Mouse (Mus musculus): ENCODE measurements around the gene Tfap2c.

DNA sequence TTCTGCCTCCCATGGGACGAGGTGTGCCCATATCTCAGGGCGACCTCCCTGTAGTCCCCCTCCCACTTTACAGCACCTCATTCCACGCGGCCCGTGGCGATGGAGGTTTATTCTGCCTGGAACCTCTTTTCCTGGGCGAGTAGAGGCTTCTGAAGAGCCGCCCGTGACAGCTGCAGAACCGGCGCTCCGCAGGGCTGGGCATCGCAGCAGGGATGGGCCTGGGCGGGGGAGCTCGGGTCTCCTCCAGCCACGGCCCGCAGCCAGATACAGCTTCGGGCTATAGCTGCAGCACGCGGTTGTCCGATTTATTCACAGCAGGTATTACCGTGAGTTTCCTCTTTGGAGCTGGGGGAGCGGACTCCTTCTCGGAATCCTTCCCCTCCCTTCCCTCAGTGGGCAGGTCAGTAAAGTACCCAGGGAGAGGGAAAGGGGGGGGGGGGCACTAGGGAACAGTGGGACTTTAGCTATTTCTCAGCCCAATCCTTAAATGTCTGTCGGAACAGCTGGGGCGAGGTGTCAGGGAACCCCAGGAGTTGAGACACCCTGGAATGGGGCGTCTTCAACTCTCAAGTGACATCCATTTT is 629 bp upstream of the Tfap2c start:
- TF ChIP-seq CTCF (IDR thresholded peaks at IDR 0.05; ENCODE audit: low read depth) (no peak), EP300 (optimal IDR thresholded peaks at IDR 0.05) (no peak)
